Mouse (Mus musculus) gastrocnemius, postnatal 10 days (tissue): ENCODE measurements around the gene Dnhd1. TPM values are rescaled to one million over a fixed set of nuclear protein-coding genes. Genes with fewer than 3 reads are reported as not detected.
A peak's percentile ranks its signal among the peaks of the same experiment; 100 is the strongest.
"Not testable (repeated sequence)": the region's sequence is repeated elsewhere in the genome, so short reads cannot be mapped to it uniquely, and the experiment has no call there.

Experiments
- DNase-seq: peaks from one replicate; pipeline ENCODE4 v3.0.0; 2021; ENCODE audit warnings: mixed read lengths
- total RNA-seq, 2 experiments: library from RNA; stranded (reverse); gene quantifications; 2 replicates each; pipeline ENCODE4 v1.2.3; 2021

Gene Dnhd1
- total RNA-seq, 2 experiments from 2014 or later = 0.90 to 0.94 TPM

DNA sequence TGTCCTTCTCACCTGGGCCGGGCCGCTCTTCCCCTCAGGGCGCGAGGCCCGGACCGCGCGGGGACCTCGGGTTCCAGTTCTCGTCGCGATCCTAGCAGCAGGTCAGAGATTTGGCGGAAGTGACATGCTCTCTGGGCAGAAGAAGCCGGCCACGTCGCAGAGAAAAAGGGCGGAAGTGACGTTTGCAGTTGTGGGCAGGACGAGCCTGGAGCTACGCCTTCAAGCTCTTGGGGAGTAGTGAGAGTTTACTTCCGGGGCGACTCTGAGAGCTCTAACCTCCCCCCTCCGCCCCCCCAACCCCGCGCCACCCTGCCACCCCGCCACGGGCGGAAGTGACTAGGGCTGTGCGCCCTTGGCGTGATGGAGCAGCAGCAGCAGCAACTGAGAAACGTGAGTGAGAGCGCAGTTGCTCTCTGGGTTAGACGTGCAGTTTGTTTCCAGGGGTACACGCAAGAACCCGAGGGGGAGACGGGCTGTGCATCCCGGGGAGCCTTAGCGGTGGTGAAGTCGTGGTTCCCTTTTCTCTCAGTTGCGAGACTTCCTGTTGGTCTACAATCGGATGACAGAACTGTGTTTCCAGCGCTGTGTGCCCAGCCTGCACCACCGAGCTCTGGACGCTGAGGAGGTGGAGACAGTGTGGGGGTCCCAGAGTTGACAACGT, 10.3 kb upstream of the Dnhd1 start, which contains the start of the genes Arfip2 and Gm45799:
Gene Arfip2, minus strand, starts transcription at position 184 of the 661 bp plus-strand sequence.
Gene Gm45799, plus strand, starts transcription at position 320 of the 661 bp plus-strand sequence.
- peak; percentile 93 for DNase-seq

DNA sequence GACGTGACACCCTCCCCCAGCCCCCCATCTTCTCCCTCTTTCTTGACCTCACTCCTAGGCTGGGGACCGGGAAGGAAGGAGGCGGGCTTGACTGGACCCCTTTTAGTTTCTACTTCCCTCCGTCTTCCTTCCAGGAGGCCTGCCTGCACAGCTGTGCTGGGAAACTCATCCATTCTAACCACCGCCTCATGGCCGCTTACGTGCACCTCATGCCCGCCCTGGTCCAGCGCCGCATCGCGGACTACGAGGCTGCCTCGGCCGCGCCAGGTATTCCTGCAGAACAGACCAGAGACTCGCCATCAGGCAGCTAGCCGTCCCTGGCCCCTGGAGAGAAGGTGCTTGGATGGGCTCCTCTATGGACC, 9.8 kb upstream of the Dnhd1 start:
- no peak for DNase-seq

DNA sequence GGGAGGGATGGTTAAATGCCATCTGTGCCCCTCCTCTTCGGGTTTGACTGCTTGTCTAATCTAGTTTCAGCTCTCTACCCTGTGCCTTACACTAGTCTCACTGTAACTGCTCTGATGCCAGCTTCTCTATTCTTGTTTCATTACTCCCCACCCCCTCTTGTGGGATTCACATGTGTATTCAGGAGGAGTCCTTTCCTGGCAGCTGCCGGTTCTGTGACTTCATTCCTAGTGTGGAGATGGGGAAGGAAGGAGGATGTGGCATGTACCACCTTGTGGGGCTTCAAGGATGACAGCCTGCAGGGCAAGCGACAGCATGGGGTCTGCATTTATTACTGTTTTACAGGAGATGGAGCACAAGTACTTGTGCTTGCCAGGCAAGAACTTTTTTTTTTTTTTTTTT, 8.7 kb upstream of the Dnhd1 start:
- no peak for DNase-seq

DNA sequence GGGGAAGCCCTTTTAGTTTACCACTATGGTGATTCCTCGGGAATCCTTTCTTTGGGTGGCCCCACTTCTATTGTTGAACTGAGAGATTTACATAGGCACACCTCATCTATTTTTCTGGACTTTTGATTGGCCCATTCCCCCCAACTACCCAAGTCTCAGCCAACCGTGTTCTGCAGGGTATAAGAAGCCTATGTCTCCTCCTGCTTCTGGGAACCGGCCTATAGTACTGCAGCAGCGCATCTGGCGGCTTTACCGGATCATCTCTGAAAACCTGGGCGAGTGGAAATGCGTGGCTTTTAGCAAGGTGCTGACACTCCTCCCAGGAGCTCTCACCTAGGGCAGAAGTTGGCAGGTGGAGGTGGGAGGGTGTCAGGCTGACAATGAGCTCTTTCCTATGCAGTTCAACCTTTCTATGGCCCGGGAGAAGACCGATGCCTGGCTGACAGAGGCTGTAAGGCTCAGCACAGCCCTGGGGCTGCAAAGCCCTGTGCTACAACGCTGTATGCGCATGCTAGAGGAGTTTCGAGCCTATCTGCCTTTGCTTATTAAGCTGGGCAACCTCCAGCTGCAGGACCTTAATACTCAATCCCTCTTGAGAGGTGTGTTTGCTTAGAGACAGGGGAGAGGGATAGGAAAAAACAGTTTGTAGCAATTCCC, 35.0 kb downstream of the Dnhd1 start:
- DNase-seq = no peak

DNA sequence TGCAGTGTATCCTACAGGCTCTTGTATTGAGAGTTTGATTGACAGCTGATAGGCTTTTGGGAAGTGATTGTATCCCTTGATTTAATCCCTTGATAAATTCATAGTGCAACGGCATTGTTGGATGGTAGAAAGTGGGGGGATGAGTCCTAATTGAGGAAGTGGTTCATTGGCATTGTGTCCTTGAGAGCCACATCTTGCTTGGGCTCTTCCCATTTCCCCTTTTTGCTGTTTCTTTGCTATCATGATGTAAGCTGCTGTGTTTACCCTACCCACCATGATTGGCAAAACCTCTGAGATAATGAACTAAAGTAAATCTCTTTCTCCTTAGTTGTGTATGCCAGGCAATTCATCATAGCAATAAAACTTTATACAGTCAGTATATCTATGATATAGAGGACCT, 40.2 kb downstream of the Dnhd1 start:
- no peak for DNase-seq

DNA sequence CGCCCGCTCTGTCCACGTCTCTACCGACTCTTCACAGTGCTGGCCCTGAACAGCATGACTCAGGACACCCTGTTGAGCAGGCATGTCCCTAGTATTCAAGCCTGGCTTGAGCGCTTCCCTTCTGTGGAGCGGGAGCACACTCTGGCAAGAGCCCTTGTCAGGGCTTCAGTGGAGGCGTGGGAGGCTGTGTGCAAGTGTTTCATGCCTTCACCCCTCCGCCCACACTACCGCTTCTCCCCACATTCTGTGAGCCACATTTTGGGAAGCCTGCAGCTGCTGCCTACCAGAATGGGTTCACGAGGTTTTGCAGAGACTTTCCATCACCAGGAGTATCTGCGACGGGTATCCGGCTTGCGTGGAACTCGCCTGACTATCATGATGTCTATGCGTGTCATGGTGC, 52.6 kb downstream of the Dnhd1 start:
- DNase-seq = no peak

DNA sequence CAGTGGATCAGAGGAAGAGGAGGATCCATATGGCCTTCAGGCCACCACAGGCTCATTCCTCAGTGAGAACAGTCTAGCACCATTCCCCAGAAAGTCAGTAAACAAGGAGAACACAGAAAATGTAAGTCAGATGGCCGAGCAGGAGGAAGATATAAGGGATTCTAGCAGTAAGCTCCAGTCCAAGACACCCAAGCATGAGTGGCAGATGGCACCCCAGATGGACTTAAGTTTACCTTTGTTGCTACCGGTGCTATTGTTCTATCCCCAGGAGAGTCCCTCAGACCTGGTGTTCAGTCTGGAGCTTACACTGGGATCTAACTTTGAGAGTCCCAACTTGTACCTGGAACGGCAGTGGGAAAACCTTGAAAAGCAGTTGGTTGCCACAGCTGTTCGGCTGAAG, 53.2 kb downstream of the Dnhd1 start:
- DNase-seq = no peak

DNA sequence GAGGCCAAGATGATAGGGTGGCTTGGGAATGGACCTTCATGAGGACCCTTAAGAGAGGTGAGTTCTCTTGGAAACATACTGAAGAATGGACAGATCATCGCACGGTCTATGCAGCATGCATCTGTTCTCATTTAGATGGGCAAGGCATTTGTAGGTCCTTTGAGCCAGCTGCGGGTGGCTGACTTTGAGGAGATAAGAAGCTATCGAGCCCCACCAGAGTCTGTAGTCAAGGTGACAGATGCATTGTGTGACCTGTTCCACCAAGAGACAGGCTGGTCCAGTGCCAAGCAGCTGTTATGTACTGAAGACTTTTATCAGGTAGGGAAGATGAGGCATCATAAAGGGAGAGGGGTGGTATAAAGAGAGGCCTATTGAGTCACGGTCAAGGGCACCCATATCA, 58.1 kb downstream of the Dnhd1 start:
- DNase-seq = no peak

DNA sequence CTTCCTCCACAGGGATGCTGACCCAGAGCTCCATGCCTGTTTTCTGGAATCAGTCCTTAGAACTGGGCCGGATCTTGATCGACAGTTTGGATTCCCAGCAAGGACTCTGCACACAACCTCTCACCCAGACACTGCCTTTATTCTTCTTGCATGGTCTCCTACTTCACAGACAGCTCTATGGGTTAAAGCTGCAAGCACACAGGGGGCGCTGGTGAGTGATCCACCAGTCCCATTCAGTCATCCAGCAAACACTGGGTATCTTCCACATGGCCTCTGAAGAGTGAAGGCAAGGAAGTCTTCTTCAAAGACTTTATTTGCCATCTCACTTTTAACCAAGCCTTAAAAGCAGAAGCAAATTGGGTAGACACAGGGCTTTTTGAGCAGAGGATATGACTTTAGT, 64.7 kb downstream of the Dnhd1 start:
- no peak for DNase-seq

DNA sequence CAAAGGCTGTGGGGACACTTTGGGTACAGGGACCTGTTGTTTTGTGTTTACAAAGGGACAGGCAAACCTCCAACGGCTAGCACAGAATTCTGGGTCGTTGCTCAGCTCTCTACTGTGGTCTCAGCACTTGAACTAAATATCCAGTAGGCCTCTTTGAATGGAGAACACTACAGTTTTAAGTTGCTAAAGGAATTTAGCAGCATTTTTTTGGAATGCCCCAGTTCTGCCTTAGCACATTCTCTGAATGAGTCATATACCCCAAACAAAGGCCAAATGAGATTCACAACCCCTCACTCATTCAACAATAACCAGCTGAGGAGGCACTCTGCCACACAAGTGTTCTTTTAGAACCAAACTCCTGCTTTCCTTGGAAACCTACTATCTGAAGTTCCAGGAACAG, 71.3 kb downstream of the Dnhd1 start:
- no peak for DNase-seq

DNA sequence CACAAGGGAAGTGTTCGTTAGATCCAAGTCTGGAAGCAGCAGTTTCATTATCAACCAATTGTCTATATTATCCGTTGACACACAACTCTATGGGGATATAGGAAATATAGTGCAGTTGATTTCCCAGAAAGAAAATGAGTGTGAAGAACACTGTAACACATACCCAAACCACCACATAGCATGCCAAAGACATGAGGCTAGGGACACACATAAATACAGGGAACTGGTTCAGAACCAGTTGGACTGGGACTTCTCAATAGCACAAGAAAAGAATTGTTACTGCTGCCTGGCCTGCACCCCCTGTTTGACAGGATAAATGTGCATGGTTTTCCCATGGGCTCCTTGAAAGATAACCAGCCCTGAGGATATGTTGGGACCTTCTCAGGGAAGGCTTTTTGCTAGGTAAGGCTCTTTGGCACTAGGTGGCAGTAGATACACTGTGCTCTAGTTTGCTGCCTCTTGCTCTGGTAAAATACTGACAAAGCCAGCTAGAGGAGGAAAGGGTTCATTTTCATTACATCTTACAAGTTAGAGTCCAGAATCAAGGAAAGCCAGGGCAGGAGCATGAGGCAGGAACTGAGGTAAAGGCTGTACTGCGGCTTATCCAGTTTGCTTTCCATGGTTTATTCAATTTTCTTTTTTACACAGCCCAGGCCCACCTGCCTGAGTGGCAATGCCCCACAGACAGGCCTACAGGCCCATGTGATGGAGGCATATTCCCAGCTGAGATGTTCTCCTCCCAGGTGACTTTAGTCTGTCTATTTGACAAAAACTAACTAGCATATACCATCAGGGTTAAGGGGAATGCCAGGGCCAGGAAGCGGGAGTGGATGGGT, 75.7 kb downstream of the Dnhd1 start:
- peak; percentile 9 for DNase-seq

DNA sequence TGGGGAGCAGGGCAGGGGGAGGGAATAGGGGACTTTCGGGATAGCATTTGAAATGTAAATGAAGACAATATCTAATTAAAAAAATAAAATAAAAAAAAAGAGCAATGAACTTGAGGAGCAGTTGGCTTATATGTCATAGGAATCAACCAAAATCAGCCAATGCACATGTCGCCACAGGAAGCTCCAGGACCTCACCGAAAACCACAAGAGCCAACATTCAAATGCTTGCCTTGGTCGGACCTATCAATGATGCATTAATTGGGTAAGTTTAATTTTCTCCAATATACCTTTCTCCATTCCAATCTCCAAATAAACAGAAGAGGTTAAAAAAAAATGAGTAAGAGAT, 76.3 kb downstream of the Dnhd1 start:
- DNase-seq = no peak

DNA sequence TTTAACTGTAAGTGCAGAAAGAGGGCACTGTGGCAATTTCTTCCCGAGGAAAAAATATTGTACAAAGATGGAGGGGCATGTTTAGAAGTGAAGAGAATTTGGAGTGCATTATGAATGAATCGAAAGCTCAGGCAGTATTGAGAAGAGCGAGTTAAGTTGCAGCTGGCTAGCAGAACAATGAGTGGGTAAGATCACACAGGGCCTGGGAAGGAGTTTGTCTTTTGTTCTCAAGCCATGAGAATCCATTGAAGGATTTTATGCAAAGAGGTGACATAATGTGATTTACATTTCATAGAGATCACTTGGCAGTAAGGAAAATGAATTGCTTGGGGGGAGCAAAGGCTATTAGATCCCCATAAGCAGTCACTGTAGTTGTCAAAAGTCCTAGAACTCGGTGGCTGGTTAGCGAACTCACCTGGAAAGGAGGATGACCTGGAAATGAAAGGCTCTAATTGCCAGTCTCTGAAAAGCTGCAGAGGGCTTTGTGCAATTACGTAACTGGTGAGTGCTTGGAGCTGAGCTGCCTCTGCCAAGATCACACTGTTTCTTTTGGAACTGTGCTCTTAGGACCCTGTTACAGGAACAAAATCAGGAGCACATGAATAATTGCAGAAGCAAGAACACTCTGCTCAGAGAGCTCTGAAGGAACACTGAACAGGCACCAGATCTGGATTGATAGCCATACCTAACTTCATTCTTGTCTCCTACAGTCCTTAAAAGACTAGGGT, 78.2 kb downstream of the Dnhd1 start:
- no peak for DNase-seq

DNA sequence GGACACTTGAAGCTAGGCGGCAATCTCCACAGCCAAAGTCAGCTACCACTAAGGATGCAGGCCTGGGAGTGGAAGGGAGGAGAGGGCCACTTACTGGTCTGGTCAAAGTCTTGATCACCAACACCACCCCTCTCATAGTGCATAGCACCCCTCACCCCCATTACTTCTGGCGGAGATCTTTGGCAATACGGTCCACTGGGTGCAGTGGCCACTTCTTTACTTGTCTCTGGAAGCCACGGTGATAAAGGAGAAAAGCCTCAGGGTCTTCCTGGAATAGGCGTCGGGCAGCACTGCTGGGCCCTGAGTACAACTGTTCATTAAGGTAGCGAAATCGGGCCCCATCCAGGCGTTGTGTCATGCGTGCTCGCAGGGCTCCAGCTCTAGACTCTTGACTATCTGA, 83.2 kb downstream of the Dnhd1 start:
- DNase-seq = peak; percentile 2

DNA sequence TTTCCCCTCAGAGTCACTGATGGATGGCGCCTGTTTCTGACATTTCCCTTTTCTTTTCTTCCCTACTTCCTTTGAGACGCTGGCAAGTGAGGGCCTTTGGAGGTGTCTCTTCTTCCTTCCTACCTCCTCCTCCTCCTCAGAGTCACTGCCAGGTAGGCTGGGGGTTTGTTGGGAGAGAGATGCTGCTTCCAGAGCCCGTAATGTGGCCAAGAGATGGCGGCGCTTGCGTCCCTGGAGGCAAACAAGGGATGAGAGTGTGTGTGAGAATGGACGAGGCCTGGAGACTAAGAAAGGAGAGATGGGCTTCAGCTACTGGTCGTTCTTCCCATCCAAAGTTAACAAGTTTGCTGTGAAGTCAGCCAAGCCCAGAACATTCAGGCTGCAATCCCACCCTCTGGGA, 84.2 kb downstream of the Dnhd1 start:
- DNase-seq = peak; percentile 3

DNA sequence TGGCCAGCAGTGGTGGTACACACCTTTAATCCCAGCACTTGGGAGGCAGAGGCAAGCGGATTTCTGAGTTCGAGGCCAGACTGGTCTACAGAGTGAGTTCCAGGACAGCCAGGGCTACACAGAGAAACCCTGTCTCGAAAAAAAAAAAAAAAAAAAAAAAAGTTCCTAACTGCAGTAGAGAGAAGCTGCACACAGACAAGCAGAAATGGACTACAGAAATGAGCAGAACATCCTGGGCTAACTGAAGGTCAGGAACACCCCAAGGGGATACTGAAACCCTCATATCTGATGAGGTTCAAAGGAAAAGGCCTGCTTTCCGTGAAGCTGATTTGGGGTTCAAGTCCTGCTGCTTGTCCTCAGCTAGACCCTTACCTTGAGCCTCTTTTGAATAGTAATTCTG, 84.8 kb downstream of the Dnhd1 start:
- not testable (repeated sequence) for DNase-seq

DNA sequence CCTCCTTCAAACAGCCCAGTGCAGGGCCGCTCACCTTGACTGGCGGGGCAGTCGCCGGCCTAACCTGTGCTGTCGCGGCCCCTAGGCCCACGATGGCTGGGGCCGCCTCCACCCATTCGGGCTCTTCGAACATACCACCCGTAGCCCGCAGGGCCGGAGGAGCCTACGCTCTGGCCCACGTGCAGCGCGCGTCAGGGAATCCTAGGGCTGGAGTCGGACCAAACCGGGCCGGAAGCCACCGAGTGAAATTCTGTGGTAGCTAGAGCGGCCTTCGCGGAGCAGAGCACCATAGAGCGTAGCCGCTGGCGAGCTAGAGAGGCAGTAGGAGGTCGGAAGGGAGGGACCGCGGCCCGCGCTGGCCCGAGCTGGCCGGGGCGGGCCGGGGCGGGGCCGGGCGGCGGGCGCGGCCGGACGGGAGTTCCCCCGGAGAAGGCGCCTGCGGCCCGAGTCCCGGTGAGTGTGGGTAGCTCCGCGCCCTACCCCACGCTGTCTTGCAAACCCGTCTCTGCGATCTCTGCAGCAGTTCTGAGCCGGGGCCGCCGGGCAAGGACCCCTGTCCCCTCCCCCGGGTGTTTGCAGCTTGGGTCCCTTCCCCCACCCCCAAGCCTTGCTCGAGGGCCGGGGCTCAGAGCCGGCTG, 85.8 kb downstream of the Dnhd1 start, which contains the start of gene Ilk:
Gene Ilk, plus strand, starts transcription at position 329 of the 638 bp plus-strand sequence.
- peak; percentile 92 for DNase-seq

DNA sequence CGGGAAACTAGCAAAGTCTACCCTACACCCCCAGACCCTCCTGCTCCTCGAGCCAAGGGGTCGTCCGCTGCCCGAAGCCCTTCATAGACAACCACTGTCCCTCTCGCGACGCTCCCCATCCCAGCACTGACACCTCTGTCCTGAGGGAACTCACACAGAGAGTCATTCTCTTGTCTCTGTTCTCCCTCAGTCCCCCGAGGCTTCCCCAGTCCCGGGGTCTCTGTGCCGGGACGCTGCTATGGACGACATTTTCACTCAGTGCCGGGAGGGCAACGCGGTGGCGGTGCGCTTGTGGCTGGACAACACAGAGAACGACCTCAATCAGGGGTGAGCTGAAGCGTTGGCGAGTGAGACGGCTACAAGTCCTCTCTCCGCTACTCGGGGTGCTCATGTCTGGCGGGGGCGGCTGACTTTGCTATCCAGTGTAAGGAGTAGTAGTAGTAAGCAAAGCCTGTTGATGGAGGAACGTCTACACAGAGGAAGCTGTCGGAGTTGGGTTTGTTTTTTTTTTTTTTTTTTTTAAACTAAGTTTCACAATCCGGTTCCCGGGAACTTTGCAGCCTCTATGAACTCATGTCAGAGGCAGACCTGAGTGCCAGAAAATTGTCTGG, 86.4 kb downstream of the Dnhd1 start, which contains the start of gene Rrp8:
Gene Rrp8, minus strand, starts transcription at position 475 of the 611 bp plus-strand sequence.
- DNase-seq = peak; percentile 39

DNA sequence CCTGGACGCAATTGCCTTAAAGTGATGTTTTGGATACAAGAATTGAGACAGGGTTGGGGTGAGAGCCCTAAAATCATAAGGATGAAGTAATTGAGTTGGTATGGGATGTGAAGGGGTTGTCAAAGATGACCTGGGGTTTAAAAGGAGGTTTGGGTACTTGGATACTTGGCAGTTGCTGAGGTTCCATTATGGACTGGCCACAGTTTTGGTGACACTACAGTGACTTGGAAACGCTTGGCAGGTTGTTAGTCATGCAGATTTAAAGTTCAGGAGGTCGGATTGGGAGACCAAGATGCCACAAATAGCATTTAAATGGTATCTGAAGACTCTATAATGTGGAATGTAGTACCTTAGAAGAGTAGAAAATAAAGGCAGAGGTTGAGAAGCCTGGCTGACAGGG, 87.0 kb downstream of the Dnhd1 start:
- DNase-seq = no peak

DNA sequence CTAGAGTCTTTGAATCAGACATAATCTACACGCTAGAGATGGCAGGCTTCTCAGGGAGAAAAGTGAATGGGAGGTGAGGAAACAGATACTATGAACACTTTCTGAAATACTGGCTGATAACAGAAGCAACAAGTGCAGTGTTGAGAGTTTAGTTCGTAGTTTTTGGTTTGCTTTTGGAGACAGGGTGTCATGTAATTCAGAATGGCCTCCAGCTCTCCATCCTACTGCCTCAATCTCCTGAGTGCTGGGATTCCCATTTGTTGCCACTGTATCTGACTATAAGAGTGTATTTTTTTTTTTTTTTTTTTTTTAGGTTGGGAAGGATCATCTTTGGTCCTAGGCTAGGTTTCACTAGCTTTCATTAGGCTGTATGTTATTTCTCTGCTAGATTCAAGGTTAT, 87.7 kb downstream of the Dnhd1 start:
- no peak for DNase-seq

DNA sequence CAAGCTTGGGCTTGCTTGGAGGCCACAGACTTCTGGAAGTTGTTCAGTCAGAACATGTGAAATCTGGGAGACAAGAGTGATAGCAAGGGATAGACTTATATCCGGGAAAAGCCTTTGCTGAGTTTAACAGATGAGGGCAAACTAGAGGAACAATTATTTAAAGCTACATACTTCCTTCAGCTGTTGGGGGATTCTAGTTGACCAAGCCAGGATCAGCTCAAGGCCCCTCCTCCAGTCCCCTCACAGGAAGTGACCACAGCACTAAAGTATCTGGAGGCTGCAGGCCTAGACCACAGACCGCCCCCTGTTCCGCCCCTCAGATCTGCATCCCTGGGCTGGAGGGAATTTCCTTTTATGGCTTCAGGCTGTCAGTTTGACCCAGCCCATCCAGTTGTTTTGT, 88.3 kb downstream of the Dnhd1 start:
- DNase-seq = peak; percentile 28
